Mouse (Mus musculus) brain, embryonic 14.5 days (tissue): ENCODE data around the gene Prss50.

Experiments used
- CTCF ChIP-seq: fragments of 200-500 bp; IDR thresholded peaks from 2 replicates; pipeline ENCODE4 v1.5.1; 2012; ENCODE audit warnings: inconsistent platforms, mild to moderate bottlenecking, moderate library complexity, borderline replicate concordance; ENCODE audit not compliant: insufficient read depth, insufficient read length; ENCODE audit errors: extremely low read depth
- POLR2A ChIP-seq: fragments of 200-500 bp; IDR thresholded peaks from 2 replicates; pipeline ENCODE4 v1.6.1; 2012; ENCODE audit warnings: mild to moderate bottlenecking, inconsistent platforms, borderline replicate concordance; ENCODE audit not compliant: poor library complexity, insufficient read depth, insufficient read length, severe bottlenecking; ENCODE audit errors: extremely low read depth

DNA sequence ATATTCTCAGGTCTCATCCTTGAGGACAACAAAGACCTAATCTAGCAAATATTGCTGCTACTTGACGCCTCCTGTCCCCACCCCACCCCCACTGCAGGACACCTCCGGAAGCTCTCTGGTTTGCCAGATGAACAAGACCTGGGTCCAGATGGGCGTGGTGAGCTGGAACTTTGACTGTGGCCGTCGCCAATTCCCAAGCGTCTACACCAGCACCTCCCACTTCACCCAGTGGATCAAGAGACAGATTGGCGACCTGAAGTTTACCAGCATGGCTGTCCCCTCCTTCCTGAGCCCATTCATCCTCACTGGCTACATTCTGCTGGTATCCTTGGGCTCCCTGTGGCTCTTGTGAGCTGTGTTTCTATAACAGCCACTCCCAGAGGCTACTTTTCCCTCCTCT is 1.9 kb upstream of the Prss50 start:
- TF ChIP-seq POLR2A (no peak), CTCF (no peak)
